Mouse (Mus musculus): Measurements from ENCODE around the gene Tmem121. TPM values are rescaled to one million over a fixed set of nuclear protein-coding genes. Genes with fewer than 3 reads are reported as not detected.
"Not testable (repeated sequence)": the region's sequence is repeated elsewhere in the genome, so short reads cannot be mapped to it uniquely, and the experiment has no call there.

The Tmem121 gene
- total RNA-seq, 2 experiments from 2014 or later = 0.15 TPM

GRCm38 (mm10) chr12:113214972-113215666 lies 29.4 kb downstream of the Tmem121 start:
- DNase-seq = no peak
- intact Hi-C loops (cut with DNase I) = no loop called here

- DNase-seq = peak; percentile 38 to 50
- intact Hi-C loops (cut with DNase I) = no loop called here
Measured at GRCm38 (mm10) chr12:113215667-113216346, 30.1 kb downstream of the Tmem121 start.

GRCm38 (mm10) chr12:113217306-113218242 lies 31.8 kb downstream of the Tmem121 start:
- intact Hi-C loops (cut with DNase I) = no loop called here
- peak in 1 of 2 experiments; percentile 57 for DNase-seq

- DNase-seq = no peak
- intact Hi-C loops (cut with DNase I) = loop anchor here (5.0 kb wide), 1 partner anchor 267 kb away; the partner anchor contains the start of gene Adam6b
Measured at GRCm38 (mm10) chr12:113219867-113220266, 34.1 kb downstream of the Tmem121 start.

- intact Hi-C loops (cut with DNase I) = loop anchor here (5.0 kb wide), 1 partner anchor 267 kb away; the partner anchor contains the start of gene Adam6b
- DNase-seq = peak in 1 of 2 experiments; percentile 39
Measured at GRCm38 (mm10) chr12:113220447-113220846, 34.7 kb downstream of the Tmem121 start.

GRCm38 (mm10) chr12:113221289-113221688 lies 35.6 kb downstream of the Tmem121 start:
- intact Hi-C loops (cut with DNase I) = loop anchor here (5.0 kb wide), 1 partner anchor 266 kb away; the partner anchor contains the start of gene Adam6b
- no peak for DNase-seq

- peak; percentile 77 to 81 for DNase-seq
- intact Hi-C loops (cut with DNase I) = loop anchor here (5.0 kb wide), 1 partner anchor 265 kb away; the partner anchor contains the start of gene Adam6b
Measured at GRCm38 (mm10) chr12:113222121-113222636, 36.4 kb downstream of the Tmem121 start.

GRCm38 (mm10) chr12:113222748-113223147 lies 37.0 kb downstream of the Tmem121 start:
- intact Hi-C loops (cut with DNase I) = loop anchor here (5.0 kb wide), 1 partner anchor 265 kb away; the partner anchor contains the start of gene Adam6b
- peak in 1 of 2 experiments; percentile 28 for DNase-seq

GRCm38 (mm10) chr12:113224206-113224605 lies 38.5 kb downstream of the Tmem121 start:
- DNase-seq = no peak
- intact Hi-C loops (cut with DNase I) = loop anchor here (5.0 kb wide), 1 partner anchor 263 kb away; the partner anchor contains the start of gene Adam6b

GRCm38 (mm10) chr12:113224687-113225091 lies 39.0 kb downstream of the Tmem121 start:
- intact Hi-C loops (cut with DNase I) = loop anchor here (5.0 kb wide), 1 partner anchor 263 kb away; the partner anchor contains the start of gene Adam6b
- no peak for DNase-seq

- intact Hi-C loops (cut with DNase I) = no loop called here
- no peak for DNase-seq
Measured at GRCm38 (mm10) chr12:113227970-113228593, 42.4 kb downstream of the Tmem121 start.

- intact Hi-C loops (cut with DNase I) = no loop called here
- DNase-seq = peak in 1 of 2 experiments; percentile 3
Measured at GRCm38 (mm10) chr12:113230741-113231140, 45.0 kb downstream of the Tmem121 start.

- DNase-seq = peak in 1 of 2 experiments; percentile 2
- intact Hi-C loops (cut with DNase I) = not testable (repeated sequence)
Measured at GRCm38 (mm10) chr12:113231551-113232263, 46.0 kb downstream of the Tmem121 start.

GRCm38 (mm10) chr12:113232264-113232750 lies 46.6 kb downstream of the Tmem121 start:
- intact Hi-C loops (cut with DNase I); DNase-seq: not testable (repeated sequence)

Measured in gastrocnemius, postnatal 36 days (tissue).